Mouse (Mus musculus) lung, postnatal 36 days (tissue): ENCODE measurements around the gene Dnajc8.

Experiments used
- DNase-seq: peaks from one replicate; pipeline ENCODE4 v3.0.0; 2022; ENCODE audit warnings: mixed read lengths

Gene Dnajc8

DNA sequence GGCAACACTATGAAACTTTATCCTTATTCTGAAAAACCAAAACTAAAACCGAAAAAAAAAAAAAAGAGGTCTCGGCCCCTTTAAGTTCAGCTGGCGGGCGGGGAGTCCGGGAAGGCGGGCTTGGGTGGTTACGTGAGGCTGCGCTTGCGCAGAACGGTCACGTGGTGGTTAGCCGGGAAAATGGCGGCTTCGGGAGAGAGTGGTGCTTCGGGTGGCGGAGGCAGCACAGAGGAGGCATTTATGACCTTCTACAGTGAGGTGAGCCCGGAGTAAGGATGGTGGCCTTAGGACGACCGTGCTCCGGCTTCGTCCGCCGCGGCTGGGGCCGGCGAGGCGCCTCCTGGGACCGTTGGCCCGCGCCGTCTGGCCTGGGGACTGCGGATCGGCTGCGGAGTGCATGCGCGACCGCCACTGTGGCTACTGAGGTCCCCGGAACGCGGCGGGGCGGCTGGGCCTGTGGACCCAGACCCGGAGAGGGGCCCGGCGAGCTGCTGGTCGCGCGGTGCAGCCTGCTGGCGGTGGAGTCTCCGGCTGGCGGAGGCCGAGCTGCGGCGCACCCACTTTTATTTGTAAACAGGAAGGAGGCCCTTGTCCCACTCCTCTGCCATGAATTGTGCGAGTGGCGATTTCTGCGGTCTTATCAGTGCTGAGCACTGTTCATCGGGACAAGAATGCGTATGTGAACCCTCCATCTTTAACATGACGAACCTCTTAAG is at the start of gene Dnajc8:
Dnajc8 (plus strand) TSS at position 145 of the 716 bp plus-strand sequence.
- peak; percentile 97 for DNase-seq

- DNase-seq = peak; percentile 61
Observed at GRCm38 (mm10) chr4:132488521-132488920, 46.8 kb upstream of the Dnajc8 start.

GRCm38 (mm10) chr4:132488976-132489375 is 46.4 kb upstream of the Dnajc8 start:
- peak; percentile 50 for DNase-seq

DNA sequence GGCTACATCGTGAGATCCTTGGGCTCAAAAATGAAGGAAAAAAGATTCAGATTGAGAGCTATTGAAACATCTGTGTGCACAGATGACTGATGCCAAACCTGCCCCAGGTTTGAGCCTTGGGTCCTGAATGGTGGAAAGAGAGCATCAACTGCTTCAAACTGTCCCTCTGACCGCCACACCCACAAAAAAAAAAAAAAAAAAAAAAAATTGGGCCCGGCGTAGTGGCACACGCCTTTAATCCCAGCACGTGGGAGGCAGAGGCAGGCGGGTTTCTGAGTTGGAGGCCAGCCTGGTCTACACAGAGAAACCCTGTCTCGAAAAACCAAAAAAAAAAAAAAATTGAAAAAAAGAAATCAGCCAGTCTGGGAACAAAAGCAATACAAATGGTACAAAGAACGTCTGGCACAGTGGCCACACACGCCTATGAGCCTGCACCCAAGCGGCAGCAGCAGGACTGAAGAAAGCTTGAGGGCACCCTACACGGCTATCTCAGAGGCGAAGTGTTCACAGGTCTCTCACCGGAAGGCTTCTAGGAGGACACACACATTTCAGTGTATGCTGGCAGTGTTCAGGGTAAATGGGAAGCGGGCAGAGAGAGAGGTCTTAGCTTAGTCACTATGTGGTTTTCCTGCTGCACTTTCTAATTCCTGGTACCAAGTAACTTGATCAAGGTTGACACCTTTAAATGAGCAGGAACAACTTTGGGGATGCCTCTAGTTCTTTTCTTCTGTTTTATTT is 44.9 kb upstream of the Dnajc8 start:
- DNase-seq = no peak

DNA sequence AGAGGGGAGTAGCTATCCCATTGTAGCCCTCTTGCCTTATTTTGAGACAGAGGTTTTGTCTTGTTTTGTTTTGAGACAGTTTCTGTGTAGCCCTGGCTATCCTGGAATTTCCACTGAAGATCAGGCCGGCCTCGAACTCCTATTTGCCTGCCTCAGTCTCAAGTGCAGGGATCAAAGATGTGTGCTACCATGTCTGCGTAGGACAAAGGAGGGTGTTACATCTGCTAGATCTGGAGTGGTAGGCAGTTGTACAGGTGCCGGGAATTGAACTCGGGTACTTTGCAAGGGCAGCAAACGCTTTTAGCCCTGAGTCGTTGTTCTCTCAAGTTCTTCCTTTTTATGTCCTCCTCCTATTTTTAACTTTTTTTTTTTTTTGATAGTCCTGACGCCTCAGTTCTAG is 44.3 kb upstream of the Dnajc8 start:
- DNase-seq = no peak

DNA sequence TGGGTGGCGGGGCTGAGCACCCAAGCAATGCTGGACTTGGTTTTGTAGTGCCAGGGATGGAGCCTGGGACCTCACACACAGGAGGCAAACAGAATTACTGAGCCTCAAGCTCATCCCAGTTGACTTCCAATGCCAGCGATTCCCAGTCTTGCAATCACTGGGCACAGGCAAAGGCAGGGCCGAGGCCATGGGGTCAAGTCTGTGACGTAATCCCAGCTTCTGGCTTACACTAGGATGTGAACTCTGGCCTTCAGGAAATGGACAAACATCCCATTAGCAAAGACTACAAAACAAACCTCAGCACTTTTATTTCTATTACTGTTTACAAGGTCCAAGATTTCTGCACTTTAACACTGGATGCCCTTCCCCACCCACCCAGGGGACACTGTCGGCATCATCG is 43.6 kb upstream of the Dnajc8 start:
- DNase-seq = peak; percentile 78

GRCm38 (mm10) chr4:132492178-132493060 is 42.9 kb upstream of the Dnajc8 start:
- DNase-seq = peak; percentile 32

DNA sequence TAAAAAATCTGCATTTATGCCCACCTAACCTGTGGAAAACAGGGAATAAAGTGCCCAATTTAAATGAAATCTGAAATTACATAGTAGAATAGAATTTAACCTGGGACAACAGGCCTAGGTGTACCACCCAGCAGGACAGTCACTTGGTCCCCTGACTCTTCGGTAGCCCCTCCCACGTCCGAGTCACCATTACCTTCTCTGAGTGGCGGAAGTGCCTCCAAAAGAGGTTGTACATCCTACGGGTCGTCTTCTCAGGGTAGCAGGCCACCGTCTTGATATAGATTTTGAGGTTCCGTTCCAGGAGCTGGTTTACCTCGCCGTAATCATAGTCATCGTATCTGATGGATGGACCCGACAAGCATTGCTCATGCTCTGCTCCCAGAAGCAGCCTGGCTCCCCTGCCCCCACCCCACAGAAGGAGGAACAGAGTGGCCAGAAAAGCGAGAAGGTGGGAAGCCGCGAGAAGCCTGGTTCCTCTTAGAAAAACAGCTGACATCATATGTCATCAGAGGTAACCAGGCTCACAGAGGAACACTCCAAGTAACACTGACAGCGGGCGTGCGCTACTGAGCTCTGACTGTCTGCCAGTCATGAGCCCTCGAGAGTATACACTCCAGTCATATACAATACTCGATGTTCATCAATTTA is 41.0 kb upstream of the Dnajc8 start:
- DNase-seq = peak; percentile 60

DNA sequence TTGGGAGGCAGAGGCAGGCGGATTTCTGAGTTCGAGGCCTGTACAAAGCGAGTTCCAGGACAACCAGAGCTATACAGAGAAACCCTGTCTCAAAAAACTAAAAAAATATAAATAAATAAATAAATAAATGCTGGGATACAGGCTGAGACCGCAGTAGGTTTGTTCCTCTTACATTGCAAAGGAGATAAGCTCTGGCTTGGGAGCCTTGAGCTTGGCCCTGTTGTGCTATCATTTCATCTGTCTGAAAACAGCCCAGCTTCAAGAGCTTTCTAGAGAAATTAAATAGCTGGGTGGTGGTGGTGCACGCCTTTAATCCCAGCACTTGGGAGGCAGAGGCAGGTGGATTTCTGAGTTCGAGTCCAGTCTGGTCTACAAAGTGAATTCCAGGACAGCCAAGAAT is 33.7 kb upstream of the Dnajc8 start:
- DNase-seq = no peak

DNA sequence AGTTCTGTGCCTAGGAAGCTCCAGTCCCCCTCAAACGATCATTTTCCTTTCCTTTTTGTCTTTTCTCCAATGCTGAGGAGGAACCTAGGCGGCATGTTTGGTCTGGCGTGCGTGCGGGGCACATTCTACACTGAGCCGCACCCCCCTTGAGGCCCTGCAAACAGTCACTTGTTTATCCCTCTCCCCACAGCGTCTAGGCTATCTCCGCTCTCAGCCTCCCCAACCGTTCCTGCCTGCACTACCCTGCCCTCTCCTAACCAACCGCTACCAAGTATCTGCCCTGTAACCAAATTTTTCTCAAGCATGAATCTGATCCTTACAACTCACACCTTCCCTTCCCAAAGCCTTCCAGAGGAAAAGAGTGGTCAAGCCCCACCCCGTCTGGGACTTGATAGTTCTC is 32.0 kb upstream of the Dnajc8 start:
- no peak for DNase-seq

- no peak for DNase-seq
Observed at GRCm38 (mm10) chr4:132505034-132505738, 30.2 kb upstream of the Dnajc8 start.

DNA sequence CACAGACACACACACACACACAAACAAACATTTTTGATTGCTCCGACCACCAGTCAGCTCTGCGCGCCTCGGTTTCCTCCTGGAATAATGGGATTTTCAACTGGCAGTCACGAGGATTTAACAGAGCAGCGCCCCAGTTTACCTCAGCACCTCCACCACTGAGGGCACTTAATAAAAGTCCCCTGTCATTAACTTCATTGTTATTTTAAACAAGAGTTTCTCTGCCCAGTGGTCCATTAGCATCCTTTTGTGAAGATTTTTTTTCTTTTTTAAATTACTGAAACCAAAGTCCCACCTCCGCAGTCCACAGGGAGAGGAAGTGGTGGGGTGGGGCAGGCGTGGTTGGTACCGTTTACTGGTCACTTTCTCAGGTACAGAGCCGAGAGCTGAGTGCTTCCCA is 29.6 kb upstream of the Dnajc8 start:
- DNase-seq = no peak

GRCm38 (mm10) chr4:132506250-132506649 is 29.1 kb upstream of the Dnajc8 start:
- no peak for DNase-seq

DNA sequence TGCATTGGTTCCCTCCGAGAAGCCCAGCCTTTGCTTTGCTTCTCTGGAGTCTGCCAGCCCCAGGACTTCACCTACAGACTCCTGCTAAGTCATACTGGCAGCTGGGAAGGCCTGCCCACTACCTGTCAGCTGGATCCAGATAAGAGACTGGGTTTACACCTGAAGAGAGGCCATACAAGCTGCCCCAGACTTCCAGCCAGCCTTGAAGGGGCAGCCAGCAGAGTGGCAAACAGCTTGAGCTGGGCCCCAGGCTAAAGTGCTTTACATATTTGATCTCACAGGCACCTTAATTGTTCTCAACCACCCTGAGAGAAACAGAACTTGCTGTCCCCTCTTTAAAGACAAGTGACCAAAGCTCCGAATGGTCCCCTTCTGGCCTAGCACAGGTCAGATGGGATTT is 28.1 kb upstream of the Dnajc8 start:
- DNase-seq = peak; percentile 74

DNA sequence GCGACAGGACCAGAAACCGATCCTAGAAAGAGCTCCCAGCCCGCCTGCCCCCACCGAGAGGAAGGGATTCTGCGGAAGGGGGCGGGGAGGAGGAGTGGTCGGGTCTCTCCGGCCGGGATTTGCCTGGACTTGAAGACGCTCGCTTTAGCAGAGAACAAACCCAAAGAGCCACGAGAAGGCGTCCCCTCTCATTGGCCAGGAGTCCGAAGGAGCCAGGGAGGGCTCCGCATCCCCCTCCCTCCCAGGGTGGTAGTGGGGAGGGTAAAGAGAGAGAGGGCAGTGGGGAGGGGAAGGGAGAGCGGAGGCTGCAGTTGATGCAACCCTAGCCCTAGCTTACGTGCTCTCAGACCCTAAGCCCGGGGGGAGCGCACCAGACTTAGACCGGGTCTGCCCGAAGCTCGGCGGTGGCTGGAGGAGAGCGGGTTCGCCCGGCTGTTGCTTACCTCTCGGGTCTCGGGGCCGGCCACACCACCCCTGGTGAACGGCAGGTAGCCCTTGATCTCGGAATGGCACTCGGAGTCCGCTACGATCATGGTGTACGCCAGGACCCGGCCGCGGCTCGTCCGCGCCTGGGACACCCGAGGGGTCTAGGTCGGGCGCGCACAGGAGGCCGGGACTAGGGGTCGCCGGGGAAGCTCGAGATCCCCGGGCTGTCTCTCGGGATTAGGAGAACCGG is 25.6 kb upstream of the Dnajc8 start:
- peak; percentile 88 for DNase-seq

DNA sequence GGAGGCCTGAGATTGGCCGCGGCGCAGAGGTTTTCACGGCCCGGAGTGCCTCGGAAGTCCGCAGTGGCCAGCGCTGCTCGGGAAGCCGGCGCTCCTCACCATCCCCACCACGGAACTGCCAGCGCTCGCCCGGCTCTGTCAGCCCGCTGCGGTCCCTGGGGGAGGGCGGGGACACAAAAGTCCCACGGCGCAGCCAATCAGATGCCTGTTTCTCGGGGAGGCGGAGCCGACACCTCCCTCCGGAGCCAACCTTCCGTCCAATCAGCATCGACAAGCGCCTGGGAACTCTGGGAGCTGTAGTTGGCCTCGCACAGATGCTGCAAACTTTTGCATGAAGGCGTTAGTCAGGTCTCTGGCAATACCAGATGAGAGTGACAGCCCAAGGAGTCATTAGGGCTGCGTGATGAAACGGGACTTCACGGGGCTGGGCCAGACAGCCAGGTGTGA is 25.0 kb upstream of the Dnajc8 start, which contains the start of gene Sesn2:
Sesn2 (minus strand) TSS at position 150 of the 447 bp plus-strand sequence.
- peak; percentile 99 for DNase-seq

GRCm38 (mm10) chr4:132512080-132512479 is 23.3 kb upstream of the Dnajc8 start:
- DNase-seq = no peak

- DNase-seq = peak; percentile 72
Observed at GRCm38 (mm10) chr4:132513395-132514273, 21.7 kb upstream of the Dnajc8 start.

GRCm38 (mm10) chr4:132514555-132515135 is 20.7 kb upstream of the Dnajc8 start:
- peak; percentile 91 for DNase-seq
